10 mouse cellular contexts compared by ENCODE assay signal in the genomic region with DNA sequence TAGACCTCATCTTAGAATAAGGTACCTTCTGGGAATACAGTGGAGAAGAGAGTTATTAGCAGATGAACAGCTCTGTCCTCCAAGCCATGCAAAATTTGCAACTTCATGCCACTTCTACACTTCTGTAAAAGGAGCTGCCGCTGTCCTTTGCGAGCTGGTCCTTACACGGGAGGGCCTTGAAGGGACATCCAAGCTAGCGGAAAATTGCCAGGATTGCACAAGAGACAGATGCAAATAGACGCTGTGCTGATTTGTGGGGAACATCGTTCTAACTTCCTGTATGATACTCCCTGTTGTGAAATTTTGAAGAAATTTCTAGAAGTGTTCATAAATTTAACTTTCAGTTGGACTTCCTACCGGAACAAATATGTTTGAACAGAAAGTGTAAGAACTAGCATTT.
DNase-seq lines count a peak whose midpoint lies in the region; ATAC-seq lines count a peak whose summit lies in the region.
"Had no signal": no experiment of that assay in that cellular context is flagged by ENCODE, and none has a peak within 500 bp of the region (broad histone marks: within the 10 kb centered on the region; RNA-seq: fewer than 3 reads in every experiment).

No protein-coding gene starts in this region.

- ATAC-seq in embryonic facial prominence, embryonic 14.5 days (ENCODE audit: low read depth) = no peak
- ATAC-seq: forebrain, postnatal 0 days had no signal

- H3K4me1 ChIP-seq in embryonic facial prominence, embryonic 14.5 days (ENCODE audit: control insufficient read depth, insufficient read depth, low read length) = no peaks in the 10 kb centered on the region
- H3K4me1 ChIP-seq in embryonic facial prominence, embryonic 10.5 days = no peaks in the 10 kb centered on the region
- no peaks in the 10 kb centered on the region for H3K4me1 ChIP-seq in midbrain, embryonic 10.5 days
- H3K4me1 ChIP-seq: midbrain, embryonic 12.5 days had no signal

- no peak overlapping the region for H3K27ac ChIP-seq in embryonic facial prominence, embryonic 14.5 days (replicated peaks; ENCODE audit: low read depth, low read length)
- no peak overlapping the region for H3K27ac ChIP-seq in embryonic facial prominence, embryonic 10.5 days (replicated peaks)
- H3K27ac ChIP-seq in midbrain, embryonic 10.5 days (replicated peaks) = no peak overlapping the region
- H3K27ac ChIP-seq: midbrain, embryonic 12.5 days had no signal

- no peaks in the 10 kb centered on the region for H3K36me3 ChIP-seq in embryonic facial prominence, embryonic 14.5 days (ENCODE audit: control insufficient read depth, insufficient read depth, low read length)
- no peaks in the 10 kb centered on the region for H3K36me3 ChIP-seq in embryonic facial prominence, embryonic 10.5 days (replicated peaks)
- no peaks in the 10 kb centered on the region for H3K36me3 ChIP-seq in midbrain, embryonic 10.5 days
- H3K36me3 ChIP-seq: midbrain, embryonic 12.5 days had no signal

- peak; percentile 14 for DNase-seq in embryonic facial prominence, embryonic 14.5 days (ENCODE audit: low spot score)
- DNase-seq in embryonic facial prominence, embryonic 10.5 days (ENCODE audit: low spot score) = no peak
- DNase-seq in ovary, adult 18-20 months (ENCODE audit: low spot score) = peak; percentile 1
- DNase-seq in ovary, postnatal 14 days (ENCODE audit: low spot score) = no peak
- DNase-seq in kidney, postnatal 36 days = peak; percentile 32 to 37
- peak; percentile 78 to 79 for DNase-seq in monocyte, adult 2 months (ENCODE audit: low read depth in 1 of 2, low spot score in 2 of 2)
- DNase-seq in thymus, postnatal 0 days (ENCODE audit: low spot score) = no peak
- DNase-seq in midbrain, embryonic 10.5 days (ENCODE audit: low spot score) = no peak
- DNase-seq: forebrain, postnatal 0 days had no signal

- H3K9me3 ChIP-seq in embryonic facial prominence, embryonic 14.5 days (ENCODE audit: control insufficient read depth, low read length) = no peaks in the 10 kb centered on the region
- no peaks in the 10 kb centered on the region for H3K9me3 ChIP-seq in embryonic facial prominence, embryonic 10.5 days
- H3K9me3 ChIP-seq in midbrain, embryonic 10.5 days (replicated peaks) = no peaks in the 10 kb centered on the region
- H3K9me3 ChIP-seq: midbrain, embryonic 12.5 days had no signal

- no peaks in the 10 kb centered on the region for H3K27me3 ChIP-seq in embryonic facial prominence, embryonic 14.5 days (replicated peaks; ENCODE audit: control insufficient read depth, insufficient read depth, low read length)
- no peaks in the 10 kb centered on the region for H3K27me3 ChIP-seq in embryonic facial prominence, embryonic 10.5 days (replicated peaks; ENCODE audit: low read depth, poor library complexity, severe bottlenecking)
- no peaks in the 10 kb centered on the region for H3K27me3 ChIP-seq in midbrain, embryonic 10.5 days (ENCODE audit: low read depth, poor library complexity, severe bottlenecking)
- H3K27me3 ChIP-seq: midbrain, embryonic 12.5 days had no signal

- H3K4me2 ChIP-seq in embryonic facial prominence, embryonic 14.5 days (ENCODE audit: low read depth, low read length) = no peak overlapping the region
- H3K4me2 ChIP-seq: midbrain, embryonic 12.5 days had no signal

- 78% methylated on average over 7 of the region's 7 CpGs for WGBS in embryonic facial prominence, embryonic 14.5 days
- 93% methylated on average over 7 of the region's 7 CpGs for WGBS in embryonic facial prominence, embryonic 10.5 days
- WGBS in midbrain, embryonic 10.5 days = 94% methylated on average over 7 of the region's 7 CpGs

- no peak overlapping the region for H3K9ac ChIP-seq in embryonic facial prominence, embryonic 14.5 days (ENCODE audit: low read depth, low read length)
- H3K9ac ChIP-seq: forebrain, postnatal 0 days; midbrain, embryonic 12.5 days had no signal

- no peak overlapping the region for H3K4me3 ChIP-seq in embryonic facial prominence, embryonic 14.5 days (ENCODE audit: low read depth, low read length)
- no peak overlapping the region for H3K4me3 ChIP-seq in embryonic facial prominence, embryonic 10.5 days
- no peak overlapping the region for H3K4me3 ChIP-seq in midbrain, embryonic 10.5 days
- H3K4me3 ChIP-seq: midbrain, embryonic 12.5 days had no signal

Comparison
In these comparisons a context has a peak if more than half of its experiments do, and no peak if none do; other contexts are left out.
1. DNase-seq: peak in embryonic facial prominence, embryonic 14.5 days (single experiment), ovary, adult 18-20 months (single experiment), kidney, postnatal 36 days (2 of 2) and monocyte, adult 2 months (2 of 2); none in embryonic facial prominence, embryonic 10.5 days (single experiment), ovary, postnatal 14 days (single experiment), thymus, postnatal 0 days (single experiment) and midbrain, embryonic 10.5 days (single experiment).